Mouse (Mus musculus): ENCODE results near the gene Snx29. TPM values are rescaled to one million over a fixed set of nuclear protein-coding genes. Genes with fewer than 3 reads are reported as not detected.
A peak's percentile ranks its signal among the peaks of the same experiment; 100 is the strongest.

Snx29 gene
- total RNA-seq, 2 experiments from 2014 or later = 9.2 to 11.9 TPM

GRCm38 (mm10) chr16:11596599-11596998, 273.9 kb downstream of the Snx29 start:
- DNase-seq = no peak

- no peak for DNase-seq
Measured at GRCm38 (mm10) chr16:11597769-11598168, 275.1 kb downstream of the Snx29 start.

GRCm38 (mm10) chr16:11599523-11599922, 276.8 kb downstream of the Snx29 start:
- DNase-seq = no peak

- DNase-seq = no peak
Measured at GRCm38 (mm10) chr16:11601336-11602082, 278.8 kb downstream of the Snx29 start.

GRCm38 (mm10) chr16:11603667-11604422, 281.1 kb downstream of the Snx29 start:
- no peak for DNase-seq

- no peak for DNase-seq
Measured at GRCm38 (mm10) chr16:11612526-11613126, 289.9 kb downstream of the Snx29 start.

- DNase-seq = no peak
Measured at GRCm38 (mm10) chr16:11614401-11615014, 291.8 kb downstream of the Snx29 start.

GRCm38 (mm10) chr16:11615633-11616032, 292.9 kb downstream of the Snx29 start:
- peak; percentile 40 for DNase-seq

GRCm38 (mm10) chr16:11619951-11620350, 297.2 kb downstream of the Snx29 start:
- no peak for DNase-seq

GRCm38 (mm10) chr16:11621042-11621441, 298.3 kb downstream of the Snx29 start:
- DNase-seq = no peak

- DNase-seq = no peak
Measured at GRCm38 (mm10) chr16:11621664-11622063, 299.0 kb downstream of the Snx29 start.

GRCm38 (mm10) chr16:11623032-11623431, 300.3 kb downstream of the Snx29 start:
- no peak for DNase-seq

GRCm38 (mm10) chr16:11624121-11624520, 301.4 kb downstream of the Snx29 start:
- DNase-seq = no peak

GRCm38 (mm10) chr16:11626004-11626481, 303.3 kb downstream of the Snx29 start:
- no peak for DNase-seq

- no peak for DNase-seq
Measured at GRCm38 (mm10) chr16:11626616-11627015, 303.9 kb downstream of the Snx29 start.

- no peak for DNase-seq
Measured at GRCm38 (mm10) chr16:11627866-11628638, 305.3 kb downstream of the Snx29 start.

- DNase-seq = no peak
Measured at GRCm38 (mm10) chr16:11629704-11630103, 307.0 kb downstream of the Snx29 start.

GRCm38 (mm10) chr16:11630489-11630888, 307.8 kb downstream of the Snx29 start:
- no peak for DNase-seq

- DNase-seq = no peak
Measured at GRCm38 (mm10) chr16:11632205-11632747, 309.6 kb downstream of the Snx29 start.

- DNase-seq = no peak
Measured at GRCm38 (mm10) chr16:11636196-11636733, 313.6 kb downstream of the Snx29 start.

- DNase-seq = no peak
Measured at GRCm38 (mm10) chr16:11636902-11637301, 314.2 kb downstream of the Snx29 start.
